Mouse (Mus musculus) heart, postnatal 0 days (tissue): ENCODE data around the gene Il17rb.

Source experiments
- CTCF ChIP-seq: IDR thresholded peaks from 2 replicates; pipeline ENCODE4 v1.5.1; 2016; ENCODE audit warnings: antibody characterized with exemption, control low read depth, low read depth
- EP300 ChIP-seq: IDR thresholded peaks from 2 replicates; pipeline ENCODE4 v1.6.1; 2016; ENCODE audit warnings: antibody characterized with exemption, low read depth

GRCm38 (mm10) chr14:29987739-29988138 lies 21.0 kb downstream of the Il17rb start:
- TF ChIP-seq EP300, result no peak
- TF ChIP-seq CTCF, result no peak
